Mouse (Mus musculus) forebrain, embryonic 14.5 days (tissue): ENCODE results near the gene Art4. TPM values are rescaled to one million over a fixed set of nuclear protein-coding genes. Genes with fewer than 3 reads are reported as not detected.
A peak's percentile ranks its signal among the peaks of the same experiment; 100 is the strongest.

Experiments
- ATAC-seq: fragments of 200-750 bp; cut with Nextera tagmentation; 2 replicates; pipeline ENCODE4 v1.8.0; 2017; ENCODE audit warnings: mild to moderate bottlenecking, moderate library complexity
- DNase-seq: peaks from one replicate; pipeline ENCODE4 v3.0.0-alpha.2; 2015; ENCODE audit warnings: low spot score
- H3K27ac ChIP-seq: fragments of 300-500 bp; sonication (generic); 2 replicates; pipeline ENCODE4 v1.5.1; 2014; ENCODE audit warnings: low read depth, mild to moderate bottlenecking, control low read depth, low read length, moderate library complexity
- H3K27me3 ChIP-seq: fragments of 300-500 bp; sonication (generic); replicated peaks from 2 replicates; pipeline ENCODE4 v1.6.1; 2014; ENCODE audit warnings: low read length, control low read depth, mixed read lengths; ENCODE audit not compliant: control insufficient read depth, insufficient read depth
- H3K36me3 ChIP-seq: fragments of 300-500 bp; sonication (generic); 2 replicates; pipeline ENCODE4 v1.6.1; 2014; ENCODE audit warnings: low read length, control low read depth; ENCODE audit not compliant: control insufficient read depth, insufficient read depth
- H3K4me1 ChIP-seq: fragments of 300-500 bp; sonication (generic); 2 replicates; pipeline ENCODE4 v1.6.1; 2014; ENCODE audit warnings: antibody characterized with exemption, low read length, control low read depth; ENCODE audit not compliant: control insufficient read depth, insufficient read depth
- H3K4me2 ChIP-seq: fragments of 300-500 bp; sonication (generic); 2 replicates; pipeline ENCODE4 v1.6.1; 2014; ENCODE audit warnings: mild to moderate bottlenecking, control low read depth, low read length
- H3K4me3 ChIP-seq: fragments of 300-500 bp; sonication (generic); 2 replicates; pipeline ENCODE4 v1.5.1; 2014; ENCODE audit warnings: low read depth, low read length, control low read depth
- H3K9ac ChIP-seq: fragments of 300-500 bp; sonication (generic); 2 replicates; pipeline ENCODE4 v1.6.1; 2014; ENCODE audit warnings: mild to moderate bottlenecking, low read length, control low read depth, moderate library complexity
- H3K9me3 ChIP-seq: fragments of 300-500 bp; sonication (generic); replicated peaks from 2 replicates; pipeline ENCODE4 v1.6.1; 2016; ENCODE audit warnings: low read length, control low read depth, mixed read lengths; ENCODE audit not compliant: control insufficient read depth
- WGBS: fragments of 180-500 bp; shearing (Covaris S2); extraction: QIAGEN DNeasy Blood & Tissue Kit; methylation state at CpG from one replicate; pipeline ENCODE4 v1.1.7; 2014; 5-methylcytosine and 5-hydroxymethylcytosine counted together
- polyA plus RNA-seq: library from polyadenylated mRNA; unstranded; fragments of >200 nt; fragmentation: Nextera tagmentation; extraction: Ambion mirVana; gene quantifications from 2 replicates; pipeline ENCODE4 v1.2.1, GENCODE M21; 2014

The Art4 gene
- polyA plus RNA-seq, 1 experiment from 2014 or later: not detected

GRCm38 (mm10) chr6:136811196-136811595, 46.3 kb downstream of the Art4 start:
- Histone ChIP-seq H3K9ac (no peak overlapping the region), H3K27me3 (no peaks in the 10 kb centered on the region), H3K4me1 (peaks cover 9% of the 10 kb centered on the region), H3K4me2 (no peak overlapping the region), H3K36me3 (peaks cover 43% of the 10 kb centered on the region), H3K27ac (no peak overlapping the region), H3K9me3 (no peaks in the 10 kb centered on the region), H3K4me3 (no peak overlapping the region)
- DNase-seq (no peak), ATAC-seq (no peak)
- WGBS: 90% methylated on average over 10 of the region's 10 CpGs

GRCm38 (mm10) chr6:136809673-136810072, 47.9 kb downstream of the Art4 start:
- H3K36me3 ChIP-seq: peaks cover 30% of the 10 kb centered on the region
- peaks cover 9% of the 10 kb centered on the region for H3K4me1 ChIP-seq
- peak overlapping the region; percentile 97; the same call in 1 of the 2 replicates for H3K4me2 ChIP-seq
- no peaks in the 10 kb centered on the region for H3K27me3 ChIP-seq
- no peak for DNase-seq
- WGBS: 86% methylated on average over 13 of the region's 13 CpGs
- H3K27ac ChIP-seq: no peak overlapping the region
- H3K4me3 ChIP-seq: no peak overlapping the region
- H3K9ac ChIP-seq: no peak overlapping the region
- no peaks in the 10 kb centered on the region for H3K9me3 ChIP-seq
- ATAC-seq: no peak

GRCm38 (mm10) chr6:136809077-136809476, 48.5 kb downstream of the Art4 start:
- Histone ChIP-seq H3K4me3 (peak overlapping the region; percentile 73), H3K36me3 (peaks cover 24% of the 10 kb centered on the region), H3K4me2 (peak overlapping the region; percentile 97), H3K27ac (no peak overlapping the region), H3K27me3 (no peaks in the 10 kb centered on the region), H3K4me1 (peaks cover 9% of the 10 kb centered on the region), H3K9ac (peak overlapping the region; percentile 69), H3K9me3 (no peaks in the 10 kb centered on the region)
- WGBS: 41% methylated on average over 14 of the region's 14 CpGs
- ATAC-seq: no peak
- DNase-seq: no peak

GRCm38 (mm10) chr6:136808631-136809046, 48.9 kb downstream of the Art4 start:
- H3K27ac ChIP-seq: no peak overlapping the region
- ATAC-seq (peak; percentile 3; the same call in 1 of the 2 replicates), DNase-seq (no peak)
- WGBS: 1% methylated on average over 28 of the region's 28 CpGs
- H3K4me1 ChIP-seq: peaks cover 9% of the 10 kb centered on the region
- no peaks in the 10 kb centered on the region for H3K9me3 ChIP-seq
- H3K4me2 ChIP-seq: peak overlapping the region; percentile 97
- H3K27me3 ChIP-seq: no peaks in the 10 kb centered on the region
- H3K36me3 ChIP-seq: peaks cover 20% of the 10 kb centered on the region
- H3K4me3 ChIP-seq: peak overlapping the region; percentile 73
- peak overlapping the region; percentile 69 for H3K9ac ChIP-seq

- Histone ChIP-seq H3K27ac (0 out of 2 replicates have a peak within 1 kb of the TSS, but pooled peaks have one; percentile 21), H3K27me3 (no peaks in the 10 kb centered on the region), H3K36me3 (peaks cover 14% of the 10 kb centered on the region), H3K4me3 (peak within 1 kb of the TSS; percentile 73), H3K9ac (peak within 1 kb of the TSS; percentile 69), H3K4me2 (peak within 1 kb of the TSS; percentile 97), H3K9me3 (no peaks in the 10 kb centered on the region), H3K4me1 (peaks cover 14% of the 10 kb centered on the region)
- under 1% methylated on average over 34 of the region's 34 CpGs for WGBS
- ATAC-seq: peak; percentile 86
- peak; percentile 97 for DNase-seq
Observed at GRCm38 (mm10) chr6:136808014-136808417, 49.5 kb downstream of the Art4 start, which contains the start of gene H2afj. H2afj (plus strand) TSS chr6:136808244.

GRCm38 (mm10) chr6:136807395-136808013, 50.0 kb downstream of the Art4 start:
- WGBS: 31% methylated on average over 18 of the region's 18 CpGs
- Histone ChIP-seq H3K4me1 (peaks cover 14% of the 10 kb centered on the region), H3K36me3 (peaks cover 9% of the 10 kb centered on the region), H3K4me2 (peak overlapping the region; percentile 97), H3K27ac (no peak overlapping the region), H3K9ac (peak overlapping the region; percentile 17; the same call in 1 of the 2 replicates), H3K27me3 (no peaks in the 10 kb centered on the region), H3K9me3 (no peaks in the 10 kb centered on the region), H3K4me3 (peak overlapping the region; percentile 73)
- DNase-seq (no peak), ATAC-seq (no peak)

GRCm38 (mm10) chr6:136806819-136807218, 50.7 kb downstream of the Art4 start:
- H3K4me1 ChIP-seq: peaks cover 14% of the 10 kb centered on the region
- WGBS: 73% methylated on average over 5 of the region's 5 CpGs
- H3K36me3 ChIP-seq: peaks cover 2% of the 10 kb centered on the region
- DNase-seq (no peak), ATAC-seq (no peak)
- no peak overlapping the region for H3K9ac ChIP-seq
- H3K4me3 ChIP-seq: no peak overlapping the region
- H3K9me3 ChIP-seq: no peaks in the 10 kb centered on the region
- no peaks in the 10 kb centered on the region for H3K27me3 ChIP-seq
- no peak overlapping the region for H3K27ac ChIP-seq
- no peak overlapping the region for H3K4me2 ChIP-seq

GRCm38 (mm10) chr6:136805409-136805775, 52.1 kb downstream of the Art4 start:
- H3K36me3 ChIP-seq: no peaks in the 10 kb centered on the region
- H3K27ac ChIP-seq: no peak overlapping the region
- 92% methylated on average over 1 of the region's 1 CpGs for WGBS

GRCm38 (mm10) chr6:136804705-136805408, 52.7 kb downstream of the Art4 start:
- peak overlapping the region; percentile 90 for H3K9ac ChIP-seq
- no peak for ATAC-seq
- H3K27ac ChIP-seq: peak overlapping the region; percentile 98
- peaks cover 14% of the 10 kb centered on the region for H3K4me1 ChIP-seq
- no peaks in the 10 kb centered on the region for H3K9me3 ChIP-seq
- H3K36me3 ChIP-seq: no peaks in the 10 kb centered on the region
- no peaks in the 10 kb centered on the region for H3K27me3 ChIP-seq
- DNase-seq: peak; percentile 22
- H3K4me3 ChIP-seq: peak overlapping the region; percentile 71
- H3K4me2 ChIP-seq: peak overlapping the region; percentile 56
- 29% methylated on average over 9 of the region's 9 CpGs for whole genome bisulfite sequencing

More at GRCm38 (mm10) chr6:136805409-136805775, 52.1 kb downstream of the Art4 start:
- H3K4me3 ChIP-seq: no peak overlapping the region
- H3K9me3 ChIP-seq: no peaks in the 10 kb centered on the region
- DNase-seq (no peak), ATAC-seq (no peak)
- H3K9ac ChIP-seq: no peak overlapping the region
- H3K27me3 ChIP-seq: no peaks in the 10 kb centered on the region
- peaks cover 14% of the 10 kb centered on the region for H3K4me1 ChIP-seq
- H3K4me2 ChIP-seq: no peak overlapping the region
